Mouse (Mus musculus): ENCODE results near the gene Tmem63a. TPM values are rescaled to one million over a fixed set of nuclear protein-coding genes. Genes with fewer than 3 reads are reported as not detected.

Gene Tmem63a
- polyA plus RNA-seq, 1 experiment from 2014 or later: 2.5 TPM

GRCm38 (mm10) chr1:180906461-180907147 lies 35.5 kb upstream of the Tmem63a start:
- Histone ChIP-seq H3K27me3 (replicated peaks) (no peaks in the 10 kb centered on the region), H3K4me3 (replicated peaks) (no peak overlapping the region), H3K4me1 (peaks cover 25% of the 10 kb centered on the region), H3K36me3 (peaks cover 26% of the 10 kb centered on the region), H3K4me2 (no peak overlapping the region), H3K27ac (replicated peaks) (no peak overlapping the region), H3K9me3 (replicated peaks) (no peaks in the 10 kb centered on the region), H3K9ac (replicated peaks) (no peak overlapping the region)
- WGBS: 91% methylated on average over 24 of the region's 24 CpGs
- no peak for ATAC-seq (ENCODE audit: low FRiP score)

DNA sequence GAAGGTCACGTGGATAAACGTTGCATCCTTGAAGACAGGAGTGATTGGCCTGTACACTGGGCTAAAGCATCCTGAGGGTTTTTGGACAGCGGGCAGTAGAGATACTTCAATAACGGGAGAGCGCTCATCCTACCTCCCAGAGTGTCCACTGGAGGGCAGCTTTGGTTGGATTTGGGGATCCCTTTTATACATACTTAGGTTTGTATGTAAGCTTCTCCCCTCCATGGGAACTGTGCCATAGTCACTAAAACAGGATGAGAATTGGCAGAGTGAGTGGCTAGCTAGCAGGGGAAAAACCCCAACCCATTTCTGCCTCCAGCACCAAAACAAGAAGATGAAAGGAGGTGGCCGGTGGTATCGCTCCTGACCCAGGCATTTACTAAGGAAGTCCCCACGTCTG lies 31.0 kb upstream of the Tmem63a start:
- Histone ChIP-seq H3K9ac (replicated peaks) (no peak overlapping the region), H3K4me1 (peaks cover 7% of the 10 kb centered on the region), H3K4me3 (replicated peaks) (no peak overlapping the region), H3K4me2 (peak overlapping the region; percentile 16; the same call in 1 of the 2 replicates), H3K36me3 (peaks cover 24% of the 10 kb centered on the region), H3K27ac (replicated peaks) (no peak overlapping the region), H3K9me3 (replicated peaks) (no peaks in the 10 kb centered on the region), H3K27me3 (replicated peaks) (no peaks in the 10 kb centered on the region)
- WGBS: 58% methylated on average over 8 of the region's 8 CpGs
- ATAC-seq (ENCODE audit: low FRiP score): no peak

- ATAC-seq (ENCODE audit: low FRiP score): no peak
- Histone ChIP-seq H3K4me3 (replicated peaks) (no peak overlapping the region), H3K4me1 (0 out of 2 replicates have a peak, but pooled peaks cover 3% of the 10 kb centered on the region), H3K36me3 (peaks cover 18% of the 10 kb centered on the region), H3K9me3 (replicated peaks) (no peaks in the 10 kb centered on the region), H3K27ac (replicated peaks) (no peak overlapping the region), H3K27me3 (replicated peaks) (no peaks in the 10 kb centered on the region), H3K9ac (replicated peaks) (no peak overlapping the region), H3K4me2 (peak overlapping the region; percentile 16)
- WGBS: 62% methylated on average over 20 of the region's 20 CpGs
Measured at GRCm38 (mm10) chr1:180911653-180912287, 30.4 kb upstream of the Tmem63a start.

DNA sequence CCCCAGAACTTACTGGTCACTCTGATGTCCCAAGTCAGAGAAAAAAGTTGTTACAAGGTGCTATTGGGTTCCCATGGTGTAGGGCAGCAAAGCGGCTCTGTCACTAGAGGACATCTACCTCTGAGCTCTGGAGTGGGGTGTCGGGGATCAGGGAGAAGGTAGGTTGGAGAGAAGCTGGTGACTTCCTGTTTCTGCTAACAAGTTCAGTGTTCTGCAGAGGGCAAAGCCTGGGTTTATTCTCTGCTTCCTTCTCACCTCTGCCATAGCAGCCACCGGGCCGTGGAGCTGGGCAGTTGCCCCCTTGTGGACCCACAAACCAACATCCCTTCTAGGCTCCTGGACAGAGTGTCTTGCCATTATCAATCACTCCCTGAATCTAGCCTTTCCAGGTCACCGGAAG lies 29.4 kb upstream of the Tmem63a start:
- 88% methylated on average over 5 of the region's 5 CpGs for WGBS
- H3K27ac ChIP-seq (replicated peaks): no peak overlapping the region
- H3K9ac ChIP-seq (replicated peaks): no peak overlapping the region
- H3K36me3 ChIP-seq: peaks cover 8% of the 10 kb centered on the region; the same call in 1 of the 2 replicates
- H3K9me3 ChIP-seq (replicated peaks): no peaks in the 10 kb centered on the region
- no peak overlapping the region for H3K4me2 ChIP-seq
- no peak for ATAC-seq (ENCODE audit: low FRiP score)
- 0 out of 2 replicates have a peak, but pooled peaks cover 3% of the 10 kb centered on the region for H3K4me1 ChIP-seq
- H3K4me3 ChIP-seq (replicated peaks): no peak overlapping the region
- H3K27me3 ChIP-seq (replicated peaks): no peaks in the 10 kb centered on the region

GRCm38 (mm10) chr1:180913797-180914196 lies 28.3 kb upstream of the Tmem63a start:
- Histone ChIP-seq H3K4me1 (0 out of 2 replicates have a peak, but pooled peaks cover 3% of the 10 kb centered on the region), H3K9me3 (replicated peaks) (no peaks in the 10 kb centered on the region), H3K36me3 (no peaks in the 10 kb centered on the region), H3K27ac (replicated peaks) (no peak overlapping the region), H3K4me3 (replicated peaks) (no peak overlapping the region), H3K27me3 (replicated peaks) (no peaks in the 10 kb centered on the region), H3K4me2 (no peak overlapping the region), H3K9ac (replicated peaks) (no peak overlapping the region)
- no peak for ATAC-seq (ENCODE audit: low FRiP score)
- WGBS: 59% methylated on average over 4 of the region's 4 CpGs

GRCm38 (mm10) chr1:180916425-180916824 lies 25.7 kb upstream of the Tmem63a start:
- H3K4me2 ChIP-seq: no peak overlapping the region
- no peak overlapping the region for H3K4me3 ChIP-seq (replicated peaks)
- H3K36me3 ChIP-seq: no peaks in the 10 kb centered on the region
- H3K4me1 ChIP-seq: 0 out of 2 replicates have a peak, but pooled peaks cover 3% of the 10 kb centered on the region
- no peak overlapping the region for H3K9ac ChIP-seq (replicated peaks)
- no peak for ATAC-seq (ENCODE audit: low FRiP score)
- 89% methylated on average over 11 of the region's 11 CpGs for WGBS
- H3K27me3 ChIP-seq (replicated peaks): no peaks in the 10 kb centered on the region
- H3K27ac ChIP-seq (replicated peaks): no peak overlapping the region
- no peaks in the 10 kb centered on the region for H3K9me3 ChIP-seq (replicated peaks)

DNA sequence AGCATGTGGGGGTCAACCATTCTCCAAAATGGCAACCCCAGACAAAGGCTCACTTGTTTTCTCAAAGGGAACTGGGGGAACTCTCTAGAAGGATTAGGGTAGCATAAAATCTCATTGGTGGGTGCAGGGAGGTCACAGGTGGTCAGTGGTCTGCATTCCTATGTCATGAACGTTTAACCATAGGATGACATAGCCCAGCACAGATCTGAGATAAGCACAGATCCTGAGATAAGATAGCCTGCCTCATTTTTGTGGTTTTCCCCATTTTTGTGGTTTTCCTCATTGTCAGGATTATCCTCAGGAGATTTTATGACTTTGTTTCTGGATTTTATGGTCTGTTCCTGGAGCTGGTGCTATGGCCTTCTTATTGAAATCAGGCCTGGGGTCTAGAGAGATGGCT lies 25.1 kb upstream of the Tmem63a start:
- Histone ChIP-seq H3K27me3 (replicated peaks) (no peaks in the 10 kb centered on the region), H3K4me2 (no peak overlapping the region), H3K27ac (replicated peaks) (no peak overlapping the region), H3K4me3 (replicated peaks) (no peak overlapping the region), H3K9me3 (replicated peaks) (no peaks in the 10 kb centered on the region), H3K4me1 (no peaks in the 10 kb centered on the region), H3K9ac (replicated peaks) (no peak overlapping the region), H3K36me3 (no peaks in the 10 kb centered on the region)
- ATAC-seq (ENCODE audit: low FRiP score): no peak
- WGBS: 65% methylated on average over 1 of the region's 1 CpGs

- Histone ChIP-seq H3K4me2 (no peak overlapping the region), H3K27ac (replicated peaks) (no peak overlapping the region), H3K36me3 (no peaks in the 10 kb centered on the region), H3K27me3 (replicated peaks) (no peaks in the 10 kb centered on the region), H3K9ac (replicated peaks) (no peak overlapping the region), H3K4me1 (no peaks in the 10 kb centered on the region), H3K4me3 (replicated peaks) (no peak overlapping the region), H3K9me3 (replicated peaks) (no peaks in the 10 kb centered on the region)
- no peak for ATAC-seq (ENCODE audit: low FRiP score)
- WGBS: 31% methylated on average over 8 of the region's 8 CpGs
Measured at GRCm38 (mm10) chr1:180919686-180920085, 22.5 kb upstream of the Tmem63a start.

GRCm38 (mm10) chr1:180922273-180923048 lies 19.7 kb upstream of the Tmem63a start:
- Histone ChIP-seq H3K9ac (replicated peaks) (no peak overlapping the region), H3K4me1 (no peaks in the 10 kb centered on the region), H3K9me3 (replicated peaks) (no peaks in the 10 kb centered on the region), H3K27me3 (replicated peaks) (no peaks in the 10 kb centered on the region; the same call in 1 of the 2 replicates), H3K27ac (replicated peaks) (no peak overlapping the region), H3K4me3 (replicated peaks) (no peak overlapping the region), H3K36me3 (no peaks in the 10 kb centered on the region), H3K4me2 (no peak overlapping the region)
- WGBS: 76% methylated on average over 6 of the region's 6 CpGs
- no peak for ATAC-seq (ENCODE audit: low FRiP score)

- H3K9me3 ChIP-seq (replicated peaks): no peaks in the 10 kb centered on the region
- no peak overlapping the region for H3K27ac ChIP-seq (replicated peaks)
- ATAC-seq (ENCODE audit: low FRiP score): no peak
- H3K4me2 ChIP-seq: no peak overlapping the region
- H3K9ac ChIP-seq (replicated peaks): no peak overlapping the region
- WGBS: 29% methylated on average over 2 of the region's 2 CpGs
- H3K36me3 ChIP-seq: no peaks in the 10 kb centered on the region
- no peak overlapping the region for H3K4me3 ChIP-seq (replicated peaks)
- H3K27me3 ChIP-seq (replicated peaks): no peaks in the 10 kb centered on the region; the same call in 1 of the 2 replicates
- no peaks in the 10 kb centered on the region for H3K4me1 ChIP-seq
Measured at GRCm38 (mm10) chr1:180924737-180925136, 17.4 kb upstream of the Tmem63a start.

DNA sequence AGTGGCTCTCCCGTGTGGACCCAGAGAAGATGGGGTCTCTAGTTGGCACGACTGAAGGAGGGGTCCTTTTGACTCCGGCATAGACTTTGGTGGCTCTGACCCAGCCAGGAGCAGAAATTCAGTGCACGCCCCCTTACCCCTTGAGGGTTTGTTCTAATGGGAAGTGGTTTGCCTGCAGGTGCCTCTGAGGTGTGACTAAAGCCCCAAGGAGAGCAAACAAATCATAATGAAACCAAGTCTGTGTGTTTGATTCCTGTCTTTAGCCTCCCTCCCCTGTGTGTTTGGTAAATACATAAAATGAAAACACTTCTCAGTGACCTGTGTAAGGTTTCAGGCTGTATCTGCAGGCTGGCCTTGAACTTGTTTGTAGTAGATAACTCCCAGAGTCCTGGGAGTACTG lies 15.9 kb upstream of the Tmem63a start:
- WGBS: 78% methylated on average over 4 of the region's 4 CpGs
- Histone ChIP-seq H3K36me3 (no peaks in the 10 kb centered on the region), H3K9ac (replicated peaks) (no peak overlapping the region), H3K27ac (replicated peaks) (no peak overlapping the region), H3K9me3 (replicated peaks) (no peaks in the 10 kb centered on the region), H3K27me3 (replicated peaks) (no peaks in the 10 kb centered on the region; the same call in 1 of the 2 replicates), H3K4me1 (no peaks in the 10 kb centered on the region), H3K4me3 (replicated peaks) (no peak overlapping the region), H3K4me2 (no peak overlapping the region)
- ATAC-seq (ENCODE audit: low FRiP score): no peak

Measured in neural tube, embryonic 15.5 days (tissue).